Mouse (Mus musculus): ENCODE data around the gene Map4k2.

DNA sequence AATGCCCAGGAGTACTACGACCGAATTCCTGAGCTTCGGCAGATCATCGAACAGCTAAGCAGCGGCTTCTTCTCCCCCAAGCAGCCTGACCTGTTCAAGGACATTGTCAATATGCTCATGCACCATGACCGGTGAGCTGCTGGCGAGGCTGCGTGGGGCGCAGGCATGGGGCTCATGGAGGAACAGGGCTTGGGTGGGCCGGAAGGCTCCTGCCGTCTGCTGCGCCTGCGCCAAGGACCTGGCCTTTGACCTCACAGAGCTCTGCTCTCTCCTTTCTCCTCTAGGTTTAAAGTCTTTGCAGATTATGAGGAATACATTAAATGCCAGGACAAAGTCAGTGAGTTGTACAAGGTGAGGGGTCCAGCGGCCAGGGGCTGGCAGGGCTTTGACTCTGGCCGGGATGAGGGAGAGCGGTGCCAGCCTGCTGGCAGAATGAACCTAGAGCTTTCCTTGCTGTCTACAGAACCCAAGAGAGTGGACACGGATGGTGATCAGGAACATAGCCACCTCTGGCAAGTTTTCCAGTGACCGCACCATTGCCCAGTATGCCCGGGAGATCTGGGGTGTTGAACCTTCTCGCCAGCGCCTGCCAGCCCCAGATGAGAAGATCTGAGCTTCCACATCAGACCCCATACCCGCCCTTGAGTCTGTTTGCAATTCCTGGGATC is 56.8 kb downstream of the Map4k2 start:
- TF ChIP-seq POLR2A (IDR thresholded peaks at IDR 0.05; ENCODE audit: borderline replicate concordance, extremely low read depth, insufficient read depth, insufficient read length, poor library complexity, severe bottlenecking) (no peak), CTCF (IDR thresholded peaks at IDR 0.05; ENCODE audit: borderline replicate concordance, extremely low read depth, insufficient read depth, insufficient read length) (no peak)
